Mouse (Mus musculus): ENCODE data around the gene Ccdc155.

Gene Ccdc155

DNA sequence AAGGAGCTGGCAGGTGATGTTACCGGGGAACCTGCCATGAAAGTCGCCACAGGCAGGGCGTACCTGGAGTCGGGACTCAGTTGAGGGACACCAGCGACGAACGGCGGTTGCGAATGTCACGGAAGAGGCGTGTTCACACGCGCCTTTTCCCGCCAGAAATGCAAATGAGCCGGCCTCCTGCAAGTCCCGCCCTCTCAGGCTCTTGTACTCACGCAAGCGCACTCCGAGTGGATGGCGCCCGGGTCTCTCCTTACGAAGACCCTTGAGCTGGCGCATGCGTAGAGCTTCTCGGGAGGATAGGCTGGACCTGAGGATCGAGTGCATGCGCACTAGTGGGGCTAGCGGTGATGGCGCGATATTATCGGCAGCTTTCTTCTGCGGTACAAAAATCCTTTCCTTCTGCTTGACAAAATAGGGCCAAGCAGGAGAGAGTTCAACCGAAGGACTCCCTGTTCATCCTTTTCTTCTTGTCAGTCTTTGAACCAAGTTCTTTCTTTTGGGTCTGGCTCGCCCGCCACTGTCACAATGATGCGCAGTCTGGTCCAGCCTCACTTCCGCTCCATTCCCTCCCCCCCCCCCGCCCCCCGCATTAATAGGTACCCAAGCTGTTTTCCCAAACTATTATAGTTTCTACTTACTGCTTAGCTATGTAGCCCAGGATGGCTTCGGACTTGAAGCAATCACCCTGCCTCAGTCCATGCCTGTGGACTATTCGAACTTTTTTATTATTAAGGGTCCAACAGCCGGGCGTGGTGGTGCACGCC, at the start of gene Ccdc155:
Gene Ccdc155, minus strand, starts transcription at position 513 of the 764 bp plus-strand sequence.
- peak; percentile 97 to 98 for DNase-seq

- DNase-seq, result no peak
Measured at GRCm38 (mm10) chr7:45253806-45254205, 49.1 kb upstream of the Ccdc155 start.

DNA sequence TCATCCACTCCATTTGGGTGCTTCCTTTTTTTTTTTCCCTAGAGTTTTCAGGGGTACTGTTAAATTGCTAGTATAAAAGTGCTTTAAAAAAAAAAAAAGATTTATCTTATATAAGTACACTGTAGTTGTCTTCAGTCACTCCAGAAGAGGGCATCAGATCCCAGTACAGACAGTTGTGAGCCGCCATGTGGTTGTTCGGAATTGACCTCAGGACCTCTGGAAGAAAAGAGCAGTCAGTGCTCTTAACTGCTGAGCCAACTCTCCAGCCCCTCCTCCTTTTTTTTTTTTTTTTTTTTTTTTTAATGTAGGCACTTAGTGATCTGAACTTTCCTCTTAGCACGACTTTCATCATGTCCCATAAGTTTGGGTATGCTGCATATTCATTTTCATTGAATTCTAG, 43.0 kb upstream of the Ccdc155 start:
- no peak for DNase-seq

DNA sequence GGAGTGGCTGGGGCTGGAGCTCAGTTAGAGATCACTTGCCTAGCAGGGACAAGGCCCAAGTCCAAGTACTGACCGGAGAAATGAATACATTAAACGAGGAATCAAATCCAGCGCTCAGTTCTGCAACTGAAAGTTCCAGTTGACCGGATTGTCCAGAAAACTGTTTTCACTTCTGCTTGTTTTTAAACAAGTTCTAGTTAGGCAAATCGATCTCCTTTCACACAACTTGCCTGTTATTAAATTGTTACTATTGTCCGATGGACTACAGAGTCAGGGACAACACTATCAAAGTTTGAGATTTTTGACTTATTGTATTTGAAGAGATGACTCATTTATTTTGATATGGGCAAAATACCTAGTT, 36.7 kb upstream of the Ccdc155 start:
- DNase-seq, result no peak

- DNase-seq, result peak; percentile 54 to 68
Measured at GRCm38 (mm10) chr7:45240633-45241388, 36.1 kb upstream of the Ccdc155 start, which contains the start of gene Slc6a16. Gene Slc6a16 (plus strand): TSS chr7:45241085.

DNA sequence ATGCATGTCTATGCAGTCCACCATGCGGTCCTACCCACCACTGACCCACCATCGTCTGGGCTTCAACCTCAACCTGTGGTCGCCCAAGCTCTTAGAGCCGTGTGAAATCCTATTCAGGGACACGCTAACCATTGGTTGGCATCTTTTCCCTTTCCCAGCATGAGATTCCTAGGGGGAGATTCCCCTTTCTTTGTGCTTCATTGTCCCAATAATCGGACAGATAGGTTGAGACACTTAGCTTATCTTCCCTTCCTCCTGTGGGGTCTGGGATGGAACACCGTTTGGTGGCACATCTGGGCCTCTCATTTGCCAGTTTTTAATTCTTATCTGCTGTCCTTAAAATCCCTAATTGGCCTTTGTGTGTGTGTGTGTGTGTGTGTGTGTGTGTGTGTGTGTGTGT, 35.4 kb upstream of the Ccdc155 start:
- no peak for DNase-seq

- no peak for DNase-seq
Measured at GRCm38 (mm10) chr7:45238723-45239496, 34.2 kb upstream of the Ccdc155 start, which contains the start of gene Cd37. Gene Cd37 (minus strand): TSS chr7:45239115.

DNA sequence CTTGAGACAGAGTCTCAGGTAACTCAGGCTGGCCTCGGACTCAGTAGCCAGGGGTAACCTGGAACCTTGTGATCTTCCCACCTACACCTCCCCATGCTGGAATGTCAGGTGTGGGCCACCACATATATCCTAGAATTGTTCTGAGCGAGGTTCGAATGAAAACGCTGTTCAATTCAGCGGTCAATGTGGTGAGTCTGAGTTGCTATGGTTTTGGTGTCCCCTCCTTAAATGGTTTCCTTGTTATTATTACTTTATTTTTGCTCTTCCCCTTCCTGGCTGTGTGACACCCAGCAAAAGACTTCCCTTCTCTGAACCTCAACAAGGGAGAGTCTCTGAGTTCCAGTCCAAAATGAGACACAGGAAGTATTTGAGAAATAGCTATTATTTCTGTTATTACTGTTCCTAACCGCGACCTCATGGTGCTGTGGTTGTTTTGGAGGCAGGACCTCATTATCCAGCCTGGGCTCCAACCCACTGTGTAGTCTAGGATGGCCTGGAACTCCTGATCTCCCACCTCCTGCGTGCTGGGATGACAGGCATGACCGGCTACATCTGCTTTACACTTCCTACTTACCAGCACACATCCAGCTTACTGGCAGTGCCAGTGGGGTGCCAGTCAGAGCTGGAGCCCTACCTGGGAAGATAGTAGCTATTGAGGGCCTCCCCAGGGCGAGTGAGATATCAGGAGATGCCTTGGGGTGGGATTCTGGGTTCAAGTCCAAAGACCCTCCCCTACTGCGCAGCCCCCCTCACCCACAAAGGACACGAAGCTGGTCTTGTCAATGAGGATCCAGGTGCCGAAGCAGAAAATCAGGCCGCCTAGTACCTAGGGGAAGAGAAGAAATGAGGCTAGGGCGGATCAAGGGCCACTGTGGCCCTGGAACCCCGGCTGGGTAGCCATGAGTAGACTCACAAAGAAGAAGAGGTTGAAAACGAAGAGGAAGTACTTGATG, 33.3 kb upstream of the Ccdc155 start:
- no peak for DNase-seq

- DNase-seq, result no peak
Measured at GRCm38 (mm10) chr7:45235656-45236180, 31.0 kb upstream of the Ccdc155 start.

DNA sequence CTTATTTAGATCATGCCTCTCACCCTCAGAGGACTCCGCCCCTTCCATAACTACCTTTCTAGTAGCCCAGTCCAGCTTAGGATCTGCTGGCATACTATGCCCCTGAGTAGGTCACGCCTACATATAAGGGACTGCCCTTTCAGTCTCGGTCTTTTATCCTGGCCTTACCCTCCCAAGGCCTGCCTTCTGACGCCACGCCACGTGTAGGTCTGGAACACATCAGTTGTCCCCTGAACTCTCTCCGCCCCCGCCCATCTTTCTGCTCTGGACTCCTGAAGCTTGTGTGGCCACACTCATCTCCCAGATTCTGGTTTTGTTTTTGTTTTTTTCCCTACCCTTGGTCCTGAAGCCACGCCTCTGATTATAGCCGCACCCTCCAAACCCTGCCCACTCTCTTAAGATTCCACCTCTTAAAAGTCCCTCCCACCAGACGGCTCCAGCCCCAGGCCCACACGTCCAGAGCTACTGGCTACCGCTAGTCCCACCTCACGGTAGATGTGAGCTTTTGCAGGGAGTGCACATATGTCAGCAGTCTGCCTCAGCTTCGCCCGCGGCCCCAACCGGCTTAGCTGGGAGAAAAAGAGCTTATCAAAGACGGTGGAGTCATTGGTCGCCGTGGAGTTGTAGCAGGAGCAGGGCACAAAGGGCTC, 30.4 kb upstream of the Ccdc155 start:
- DNase-seq, result peak; percentile 31 to 45

DNA sequence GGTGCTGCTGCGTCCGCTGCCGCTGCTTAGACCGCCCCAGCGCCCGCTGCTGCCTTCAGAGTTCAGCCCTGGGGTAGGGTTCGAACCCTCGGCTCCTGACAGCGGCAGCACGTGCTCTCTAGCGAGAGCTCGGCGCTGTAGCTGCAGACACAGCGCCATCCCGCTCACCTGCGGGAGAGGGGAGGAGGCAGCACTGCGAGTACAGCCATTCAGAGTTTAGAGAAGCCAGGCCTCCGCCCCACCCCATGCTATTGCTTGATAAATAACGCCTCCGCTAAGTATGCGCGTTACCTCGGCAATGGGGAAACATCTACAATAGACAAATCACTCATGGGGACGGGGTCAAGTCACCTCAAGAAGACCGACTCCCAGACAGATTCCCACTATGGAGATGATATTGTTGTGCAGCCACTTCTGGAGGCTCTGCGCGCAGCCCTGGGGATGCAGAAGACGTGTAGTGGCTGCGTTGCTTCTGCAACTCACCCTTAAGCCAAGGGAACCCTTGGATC, 29.7 kb upstream of the Ccdc155 start:
- no peak for DNase-seq

GRCm38 (mm10) chr7:45233580-45234332, 29.1 kb upstream of the Ccdc155 start:
- DNase-seq, result peak; percentile 52 to 67

DNA sequence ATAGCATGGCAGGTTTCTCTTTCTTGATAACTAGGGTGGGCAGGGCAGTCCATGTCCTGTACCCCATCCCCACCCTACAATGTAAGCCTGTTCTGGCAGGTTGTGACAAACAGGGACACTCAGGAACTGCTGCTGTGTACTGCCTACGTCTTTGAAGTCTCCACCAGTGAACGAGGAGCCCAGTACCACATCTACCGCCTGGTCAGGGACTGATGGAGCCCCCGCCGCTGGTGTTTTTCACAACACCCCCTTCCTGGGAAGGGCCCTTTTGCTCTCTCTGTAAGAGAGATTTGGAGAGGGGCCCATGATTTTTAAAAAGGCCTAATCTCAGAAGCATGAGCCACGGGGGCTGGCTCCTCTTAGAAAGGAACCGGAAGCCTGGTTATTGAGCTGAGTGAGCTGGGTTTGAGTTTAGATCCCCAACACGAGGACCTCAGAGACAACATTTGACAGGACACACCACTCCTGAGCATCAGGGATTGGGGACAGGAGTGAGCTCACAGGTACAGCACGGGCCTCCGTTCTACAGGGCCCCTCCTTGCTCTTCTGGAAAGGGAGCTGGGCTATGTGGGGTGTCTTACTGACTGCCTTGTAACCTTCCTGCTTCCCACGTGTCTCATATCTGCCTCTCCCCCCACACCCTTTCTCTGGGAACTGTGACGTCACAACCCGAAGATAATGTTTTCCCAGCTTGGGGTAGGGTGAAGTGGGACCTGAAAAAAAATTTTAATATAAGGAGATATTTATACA, 28.2 kb upstream of the Ccdc155 start:
- DNase-seq, result no peak

- DNase-seq, result no peak
Measured at GRCm38 (mm10) chr7:45231941-45232340, 27.2 kb upstream of the Ccdc155 start.

DNA sequence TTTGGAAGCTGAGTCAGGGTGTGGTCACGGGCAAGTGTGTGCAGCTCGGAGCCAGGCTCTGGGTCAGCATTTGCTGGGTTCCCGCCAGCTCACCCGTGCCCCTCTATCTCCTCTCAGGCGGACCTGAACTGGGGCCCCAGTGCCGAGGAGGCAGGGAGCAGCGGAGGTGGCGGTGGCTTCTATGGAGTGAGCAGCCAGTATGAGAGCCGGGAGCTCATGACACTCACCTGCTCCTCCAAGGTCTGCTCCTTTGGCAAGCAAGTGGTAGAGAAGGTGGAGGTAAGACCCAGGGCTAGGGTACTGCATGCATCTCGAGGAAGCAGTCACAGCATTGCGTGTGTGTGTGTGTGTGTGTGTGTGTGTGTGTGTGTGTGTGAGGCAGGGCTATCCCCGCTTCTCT, 26.5 kb upstream of the Ccdc155 start:
- DNase-seq, result peak in 1 of 2 experiments; percentile 4

DNA sequence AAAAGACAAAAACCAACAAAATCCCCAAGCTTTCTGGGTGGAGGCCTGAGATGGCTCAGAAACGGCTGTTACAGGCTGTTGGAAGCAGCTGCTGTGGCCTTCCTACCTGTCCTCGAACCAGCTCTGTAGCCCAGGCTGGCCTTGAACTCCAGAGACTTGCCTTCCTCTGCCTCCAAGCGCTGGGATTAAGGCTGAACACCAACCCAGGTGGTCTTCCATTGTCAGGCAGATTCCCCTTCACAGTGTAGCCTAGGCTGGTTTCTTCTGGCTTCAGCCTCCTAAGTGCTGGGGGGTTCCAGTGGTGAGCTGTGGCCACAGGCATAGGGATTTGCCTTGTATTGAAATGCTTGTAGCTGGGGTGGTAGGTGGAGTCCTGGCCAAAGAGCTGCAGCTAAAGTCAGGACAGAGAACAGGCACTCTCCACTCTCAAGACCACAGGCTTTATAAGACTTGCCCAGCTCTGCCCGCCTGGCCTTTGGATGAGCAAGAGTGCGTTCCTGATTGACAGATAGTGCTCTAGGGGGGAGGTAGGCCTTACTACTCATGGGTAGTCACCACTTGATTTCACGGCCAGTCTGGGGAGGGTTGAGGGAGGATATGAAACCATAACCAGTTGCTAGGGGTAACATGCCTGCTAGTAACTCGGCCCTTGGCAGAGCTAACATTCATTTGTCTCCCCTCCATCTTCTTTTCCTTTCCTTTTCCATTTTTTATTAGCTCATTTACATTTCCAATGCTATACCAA, 24.9 kb upstream of the Ccdc155 start:
- DNase-seq, result no peak

- DNase-seq, result no peak
Measured at GRCm38 (mm10) chr7:45229046-45229445, 24.4 kb upstream of the Ccdc155 start.

- DNase-seq, result peak in 1 of 2 experiments; percentile 8
Measured at GRCm38 (mm10) chr7:45228548-45228947, 23.9 kb upstream of the Ccdc155 start.

- DNase-seq, result peak in 1 of 2 experiments; percentile 5
Measured at GRCm38 (mm10) chr7:45226421-45226820, 21.7 kb upstream of the Ccdc155 start.

All from cerebellum, postnatal 14 days (tissue).